Mouse (Mus musculus): ENCODE measurements around the gene Wnt5b. TPM values are rescaled to one million over a fixed set of nuclear protein-coding genes. Genes with fewer than 3 reads are reported as not detected.
"Not testable (repeated sequence)": the region's sequence is repeated elsewhere in the genome, so short reads cannot be mapped to it uniquely, and the experiment has no call there.

Wnt5b gene
- total RNA-seq, 2 experiments from 2014 or later: 0.93 TPM; not detected in 1

DNA sequence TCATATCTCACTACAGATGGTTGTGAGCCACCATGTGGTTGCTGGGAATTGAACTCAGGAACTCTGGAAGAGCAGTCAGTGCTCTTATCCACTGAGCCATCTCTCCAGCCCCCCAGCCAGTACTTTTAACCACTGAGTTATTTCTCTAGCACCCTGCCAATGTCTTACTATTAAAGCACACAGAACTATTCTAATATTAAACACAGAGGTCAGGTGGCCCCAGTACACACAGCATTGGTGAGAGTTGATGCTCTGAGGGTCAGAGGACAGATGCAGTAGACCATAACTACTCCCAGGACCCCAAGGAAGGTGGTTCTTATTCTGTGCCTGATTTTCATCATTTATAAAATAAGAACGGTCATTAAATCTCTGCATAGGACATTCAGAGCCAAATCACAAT lies 78.0 kb downstream of the Wnt5b start:
- no peak for ATAC-seq (replicated peaks; ENCODE audit: poor library complexity, severe bottlenecking)

DNA sequence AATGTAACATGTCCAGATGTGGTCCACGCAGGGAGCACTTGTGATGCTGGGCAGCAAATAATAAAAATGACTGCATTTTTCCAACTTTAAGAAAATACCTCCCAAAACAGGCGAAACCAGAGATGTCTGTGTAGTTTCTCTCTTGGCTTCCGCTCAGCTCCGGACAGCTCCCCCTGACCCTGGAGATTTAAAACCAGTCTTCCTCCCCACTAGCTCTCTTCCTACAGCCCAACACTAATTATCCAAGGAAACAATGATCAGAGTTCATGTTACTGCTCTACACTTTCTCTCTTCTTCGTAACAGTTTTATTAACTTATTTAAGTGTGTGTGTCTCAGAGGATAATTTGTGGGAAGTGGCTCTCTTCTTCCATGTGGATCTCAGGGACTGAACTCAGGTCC lies 83.8 kb downstream of the Wnt5b start:
- ATAC-seq (replicated peaks; ENCODE audit: poor library complexity, severe bottlenecking): no peak

DNA sequence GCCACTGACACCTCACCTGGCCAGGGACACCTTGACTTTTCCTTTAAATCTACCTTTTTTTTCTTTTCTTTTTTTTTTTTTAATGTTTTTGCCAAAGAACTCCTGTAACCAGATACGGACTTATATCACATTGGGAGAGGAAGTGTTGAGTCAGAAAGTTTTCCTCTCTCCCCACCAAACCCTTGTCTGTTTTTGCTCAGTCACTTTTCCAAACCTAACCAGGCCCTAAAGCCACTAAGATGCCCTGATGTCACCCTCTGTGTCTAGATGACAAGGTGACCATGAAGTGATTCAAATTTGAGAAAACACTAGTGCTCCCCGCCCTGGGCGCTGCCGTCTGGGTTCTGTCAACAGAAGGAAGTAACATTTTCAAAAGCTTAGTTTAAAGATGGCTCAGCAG lies 85.1 kb downstream of the Wnt5b start:
- ATAC-seq (replicated peaks; ENCODE audit: poor library complexity, severe bottlenecking): peak; percentile 14; the same call in 1 of the 2 replicates

DNA sequence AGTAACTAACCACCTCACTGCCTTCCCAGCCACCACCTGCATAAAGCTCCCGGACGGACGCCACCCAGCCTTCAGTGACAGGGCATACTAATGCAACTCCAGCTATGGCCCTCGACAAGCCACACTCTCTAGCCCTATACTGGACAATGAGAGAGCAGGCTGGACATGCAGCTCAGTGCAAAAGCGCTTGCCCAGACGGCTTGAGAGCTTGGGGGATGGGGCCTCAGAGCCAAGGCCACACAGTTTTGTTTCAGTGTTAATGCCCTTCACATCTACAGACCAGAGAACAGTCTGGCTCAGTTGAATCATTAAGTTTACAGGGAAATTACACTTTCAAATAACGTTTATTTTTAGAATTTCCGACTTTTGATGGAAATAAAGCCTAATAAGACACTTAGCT lies 86.0 kb downstream of the Wnt5b start:
- no peak for ATAC-seq (replicated peaks; ENCODE audit: poor library complexity, severe bottlenecking)

DNA sequence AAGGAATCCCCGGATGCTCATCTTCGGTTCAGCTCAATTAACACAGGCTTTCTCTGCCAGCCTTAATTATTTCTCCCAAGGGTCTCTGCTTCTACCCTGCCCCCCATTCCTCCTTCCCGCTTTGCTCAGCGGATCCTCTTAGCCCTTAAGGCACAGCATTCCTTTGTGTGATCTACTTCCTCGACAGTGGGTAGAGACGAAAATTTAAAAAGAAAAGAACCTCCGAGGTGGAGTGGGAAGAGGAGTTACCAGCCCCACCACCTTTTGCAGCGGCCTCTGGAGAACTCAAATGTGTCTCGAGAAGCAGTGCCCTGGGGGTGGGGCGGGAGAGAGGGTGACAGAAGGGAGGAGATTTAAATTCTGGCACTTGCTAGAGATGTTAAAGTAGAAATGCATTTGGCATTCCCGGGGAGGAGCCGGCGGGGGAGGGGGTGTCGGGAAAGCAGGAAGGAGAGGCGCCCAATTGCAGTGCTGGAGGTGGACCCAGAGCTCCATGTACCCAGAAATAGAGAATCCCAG lies 92.1 kb downstream of the Wnt5b start:
- ATAC-seq (replicated peaks; ENCODE audit: poor library complexity, severe bottlenecking): no peak

DNA sequence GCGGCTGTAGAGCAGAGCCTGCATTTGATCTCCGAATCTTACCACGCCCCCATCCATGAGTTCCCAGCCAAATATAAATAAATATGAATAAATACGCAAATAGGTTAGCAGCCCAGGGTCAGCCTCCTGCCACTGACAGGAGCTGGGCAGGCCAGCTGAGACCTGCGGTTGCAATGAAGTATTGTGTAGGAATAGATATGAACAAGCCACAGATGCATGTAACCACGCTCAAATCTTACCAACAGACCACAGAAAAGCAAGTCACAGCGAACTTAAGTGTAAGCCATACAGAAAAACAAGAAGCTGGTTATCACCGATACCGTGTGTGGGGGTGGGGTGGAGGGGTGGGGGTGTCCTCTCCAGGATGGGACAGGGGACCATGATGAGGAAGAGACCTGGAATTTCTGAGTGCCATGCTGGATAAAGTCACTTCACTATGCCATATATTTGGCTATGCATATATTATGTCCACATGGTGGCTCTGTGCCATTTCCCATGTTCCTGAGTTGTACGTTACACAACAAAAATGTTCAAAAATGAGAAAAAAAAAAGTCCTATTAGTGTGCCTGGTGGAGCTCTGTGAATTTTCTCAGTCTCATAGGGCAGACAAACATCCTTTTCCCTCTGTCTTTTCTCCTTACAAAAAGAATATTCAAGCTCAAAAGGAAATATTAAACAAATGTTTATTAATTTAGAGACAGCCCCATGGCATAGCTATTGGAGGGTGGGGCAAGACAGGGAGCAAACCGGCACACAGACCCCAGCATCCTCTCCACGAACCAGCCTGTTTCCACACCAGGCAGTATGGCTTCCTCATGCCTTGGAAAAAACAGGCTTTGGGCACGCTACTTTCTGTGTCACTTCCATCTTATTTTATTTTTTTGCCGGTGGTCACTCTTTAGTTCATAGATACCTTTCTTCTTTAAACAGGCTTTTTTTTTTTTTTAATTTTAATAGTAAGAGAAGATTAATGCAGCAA lies 92.9 kb downstream of the Wnt5b start:
- ATAC-seq (replicated peaks; ENCODE audit: poor library complexity, severe bottlenecking): peak; percentile 65

DNA sequence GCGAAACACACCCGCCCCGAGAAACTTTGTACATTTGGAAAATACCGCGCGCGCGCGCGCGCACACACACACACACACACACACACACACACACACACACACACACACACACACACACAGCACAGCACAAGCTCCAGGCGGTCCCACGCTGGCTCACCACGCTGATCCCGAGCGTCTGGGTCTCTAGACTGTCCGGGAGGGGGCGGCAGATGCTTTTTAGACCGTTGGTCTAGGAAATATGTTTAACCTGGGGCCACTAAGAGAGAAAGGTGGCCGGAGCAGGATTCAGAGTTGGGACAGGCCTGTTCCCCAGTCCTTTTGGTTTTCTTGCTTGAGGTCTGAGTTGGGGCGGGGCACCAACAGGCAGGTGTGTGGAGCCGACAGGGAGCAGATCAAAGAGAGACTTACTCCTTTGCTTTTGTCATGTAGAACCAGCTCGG lies 95.1 kb downstream of the Wnt5b start:
- peak; percentile 25 for ATAC-seq (replicated peaks; ENCODE audit: poor library complexity, severe bottlenecking)

DNA sequence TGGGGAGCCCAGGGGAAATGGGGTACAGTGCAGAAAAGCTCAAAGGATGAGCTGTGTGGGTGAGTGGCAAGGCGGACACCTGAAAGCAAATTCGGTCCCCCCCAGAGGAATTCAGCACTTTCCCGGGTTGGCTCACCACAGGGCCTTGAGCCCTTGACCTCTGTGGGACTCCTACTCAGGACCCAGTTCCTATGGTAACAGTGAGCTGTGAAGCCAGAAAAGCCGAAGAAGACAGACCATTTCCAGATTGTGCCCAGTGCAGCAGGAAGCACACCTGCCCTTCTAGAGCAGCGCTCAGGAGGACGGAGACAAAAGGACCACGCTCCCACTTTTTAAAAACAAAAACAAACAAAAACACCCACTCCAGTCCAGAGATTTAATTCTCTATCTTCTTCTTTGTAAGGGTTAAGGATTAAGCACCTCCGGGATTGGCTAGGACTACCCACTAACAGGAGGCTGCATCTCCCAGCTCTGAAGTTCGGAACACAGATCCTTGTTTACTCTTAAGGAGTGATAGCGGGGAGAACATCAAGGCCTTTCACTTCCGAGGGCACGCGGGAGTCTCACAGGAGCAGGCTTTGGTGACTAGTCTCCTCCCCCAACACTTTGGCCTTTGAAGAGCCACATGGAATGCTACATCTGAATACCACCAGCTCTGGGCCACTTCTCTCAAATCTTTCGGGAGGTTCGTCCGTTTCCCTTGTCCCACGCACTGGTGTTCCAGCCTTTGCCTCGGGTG lies 95.7 kb downstream of the Wnt5b start:
- ATAC-seq (replicated peaks; ENCODE audit: poor library complexity, severe bottlenecking): no peak

DNA sequence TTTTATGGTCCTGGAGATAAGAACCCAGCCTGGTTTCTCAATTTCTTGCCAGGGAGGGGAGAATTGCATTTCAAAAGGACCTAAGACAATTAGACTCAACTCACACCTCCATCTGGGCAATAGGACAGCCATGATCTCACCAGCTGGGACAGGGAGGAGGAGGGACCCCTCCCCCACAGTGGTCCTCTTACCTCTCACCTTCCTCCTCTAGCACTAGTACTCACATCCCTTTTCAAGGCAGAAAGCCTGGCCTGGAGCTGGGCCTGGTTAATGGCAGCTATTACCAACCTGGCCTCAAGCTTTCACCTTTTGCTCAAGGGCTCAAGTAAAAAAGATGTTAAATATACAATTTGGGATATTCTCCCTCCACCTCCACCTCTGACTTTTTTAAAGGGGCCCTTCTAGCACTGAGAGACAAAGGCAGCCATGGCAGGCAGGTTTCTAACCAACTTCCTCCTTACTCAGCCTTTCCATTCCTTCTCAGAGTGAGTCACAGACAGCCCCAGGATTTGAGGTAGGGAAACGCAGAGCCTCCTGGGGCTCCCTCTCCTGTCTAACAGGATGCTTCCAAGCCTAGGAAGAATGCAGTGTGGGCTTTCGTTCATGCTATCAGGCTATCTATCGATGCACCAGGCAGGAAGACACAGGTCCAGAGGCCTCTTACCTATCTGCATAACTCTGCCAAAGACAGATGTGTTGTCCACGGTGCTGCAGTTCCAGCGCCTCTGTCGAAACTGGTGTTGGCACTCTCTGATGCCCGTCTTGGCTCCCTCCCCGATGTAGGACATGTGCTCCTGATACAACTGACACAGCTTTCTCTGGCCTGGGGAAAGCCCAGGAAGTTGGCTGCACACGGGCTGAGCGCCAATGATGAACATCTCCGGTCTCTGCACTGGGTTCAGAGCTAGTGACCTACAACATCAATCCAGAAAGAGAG lies 98.2 kb downstream of the Wnt5b start:
- peak; percentile 29 for ATAC-seq (replicated peaks; ENCODE audit: poor library complexity, severe bottlenecking)

DNA sequence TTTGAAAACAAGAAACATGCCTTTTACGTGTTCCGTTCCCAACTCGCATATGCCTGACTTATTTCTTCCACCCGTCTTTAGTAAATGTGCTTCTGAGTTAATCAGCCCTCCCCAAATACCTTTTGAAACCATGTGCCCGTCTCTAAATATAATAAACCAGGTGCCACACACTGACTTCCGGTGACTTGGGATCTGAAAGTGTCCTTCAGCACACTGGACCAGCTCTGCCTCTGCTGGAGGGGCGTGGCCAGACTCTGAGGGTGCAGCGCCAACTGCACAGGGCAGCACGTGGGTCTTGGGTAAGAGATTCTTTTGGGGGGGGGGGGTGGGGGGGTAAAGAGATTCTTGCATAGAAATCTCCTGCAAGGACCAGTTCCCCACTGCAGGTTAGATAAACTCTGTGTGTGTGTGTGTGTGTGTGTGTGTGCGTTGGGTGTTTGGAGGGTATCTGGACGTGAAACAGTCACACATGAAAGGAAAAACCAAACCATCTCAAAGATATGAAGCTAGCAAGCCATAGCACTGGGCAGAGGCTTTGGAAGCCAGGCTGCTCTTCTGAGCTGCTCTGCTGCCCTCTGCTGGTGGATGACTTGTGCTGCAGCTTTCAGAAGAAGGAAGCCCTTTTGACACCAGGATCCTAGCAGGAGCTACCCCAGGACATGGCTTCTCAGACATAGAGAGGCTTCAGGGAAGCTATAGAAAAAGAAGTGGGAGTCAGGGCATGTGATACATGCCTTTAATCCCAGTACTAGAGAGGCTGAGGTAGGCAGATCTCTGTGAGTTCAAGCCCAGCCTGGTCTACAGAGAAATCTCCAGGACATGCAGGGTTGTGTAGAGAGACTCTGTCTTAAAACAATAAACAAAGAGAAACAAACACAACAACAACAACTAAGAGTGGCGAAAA lies 100.2 kb downstream of the Wnt5b start:
- peak; percentile 78 for ATAC-seq (replicated peaks; ENCODE audit: poor library complexity, severe bottlenecking)

DNA sequence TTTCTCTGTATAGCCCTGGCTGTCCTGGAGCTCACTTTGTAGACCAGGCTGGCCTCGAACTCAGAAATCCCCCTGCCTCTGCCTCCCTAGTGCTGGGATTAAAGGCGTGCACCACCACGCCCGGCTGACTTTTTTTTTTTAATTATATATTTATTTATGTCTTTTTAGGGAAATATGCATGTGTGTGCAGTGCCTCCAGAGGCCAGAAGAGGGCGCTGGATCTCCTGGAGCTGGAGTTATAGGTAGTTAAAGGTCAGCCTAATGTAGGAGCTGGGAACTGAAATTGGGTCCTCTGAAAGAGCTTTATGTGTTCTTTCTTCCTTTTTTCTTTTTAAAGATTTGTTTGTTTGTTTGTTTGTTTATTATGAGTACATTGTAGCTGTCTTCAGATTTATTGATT lies 101.4 kb downstream of the Wnt5b start:
- not testable (repeated sequence) for ATAC-seq (replicated peaks; ENCODE audit: poor library complexity, severe bottlenecking)

DNA sequence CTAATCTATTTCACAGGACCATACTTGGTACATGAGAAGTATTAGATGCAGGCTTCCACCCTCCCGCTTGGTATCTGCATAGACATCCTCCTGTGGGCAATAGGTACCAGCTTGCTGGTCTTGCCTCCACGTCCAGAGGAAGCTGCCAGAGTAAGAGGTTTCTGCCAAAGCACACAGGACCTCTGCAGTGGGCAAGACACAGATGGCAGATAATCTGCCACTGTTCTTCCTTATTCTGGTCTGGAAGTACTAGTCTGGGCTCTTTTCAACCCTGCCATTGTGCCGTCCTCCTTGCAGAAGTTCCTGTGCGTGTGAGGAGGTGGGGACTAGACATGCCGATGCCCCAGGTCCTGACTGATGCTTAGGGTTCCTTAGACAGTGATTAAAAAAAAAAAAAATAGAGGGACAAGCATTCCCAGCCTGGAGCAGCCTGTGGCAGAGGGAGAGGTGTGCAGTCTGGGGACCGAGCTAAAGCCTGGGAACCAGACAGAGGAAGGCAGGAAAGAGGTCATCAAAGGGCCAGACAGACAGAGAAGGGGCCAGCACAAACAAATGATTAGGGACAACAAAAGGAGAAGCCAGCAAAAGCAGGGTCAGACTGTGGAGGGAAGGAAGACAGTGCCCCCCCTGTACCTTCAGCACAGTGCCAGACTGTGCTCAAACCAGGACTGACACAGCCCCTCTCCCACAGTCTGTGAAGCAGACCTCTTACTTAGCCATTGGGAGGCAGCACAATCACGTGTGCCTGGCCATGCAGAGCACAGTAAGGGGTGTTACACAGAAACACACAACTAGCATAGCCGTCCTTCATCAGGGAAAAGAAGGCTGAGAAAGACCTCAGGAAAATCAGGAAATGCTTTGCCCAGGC lies 106.0 kb downstream of the Wnt5b start:
- ATAC-seq (replicated peaks; ENCODE audit: poor library complexity, severe bottlenecking): peak; percentile 46

DNA sequence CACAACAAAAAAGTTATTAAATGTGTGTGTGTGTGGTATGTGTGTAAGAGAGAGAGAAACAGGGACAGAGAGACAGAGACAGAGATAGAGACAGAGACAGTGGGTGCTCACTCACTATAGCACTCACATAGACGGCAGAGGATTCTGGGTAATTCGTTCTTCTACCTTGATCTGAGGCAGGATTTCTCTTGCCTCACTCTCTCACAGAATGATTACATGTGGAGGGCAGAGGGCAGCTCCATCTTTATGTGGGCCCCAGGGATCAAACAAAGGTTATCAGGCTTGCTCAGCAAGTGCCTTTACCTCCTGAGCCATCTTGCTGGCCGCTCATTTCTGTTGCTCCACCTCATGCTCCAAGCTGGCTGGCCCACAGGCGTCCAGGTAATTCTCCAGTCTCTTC lies 109.8 kb downstream of the Wnt5b start:
- ATAC-seq (replicated peaks; ENCODE audit: poor library complexity, severe bottlenecking): no peak

DNA sequence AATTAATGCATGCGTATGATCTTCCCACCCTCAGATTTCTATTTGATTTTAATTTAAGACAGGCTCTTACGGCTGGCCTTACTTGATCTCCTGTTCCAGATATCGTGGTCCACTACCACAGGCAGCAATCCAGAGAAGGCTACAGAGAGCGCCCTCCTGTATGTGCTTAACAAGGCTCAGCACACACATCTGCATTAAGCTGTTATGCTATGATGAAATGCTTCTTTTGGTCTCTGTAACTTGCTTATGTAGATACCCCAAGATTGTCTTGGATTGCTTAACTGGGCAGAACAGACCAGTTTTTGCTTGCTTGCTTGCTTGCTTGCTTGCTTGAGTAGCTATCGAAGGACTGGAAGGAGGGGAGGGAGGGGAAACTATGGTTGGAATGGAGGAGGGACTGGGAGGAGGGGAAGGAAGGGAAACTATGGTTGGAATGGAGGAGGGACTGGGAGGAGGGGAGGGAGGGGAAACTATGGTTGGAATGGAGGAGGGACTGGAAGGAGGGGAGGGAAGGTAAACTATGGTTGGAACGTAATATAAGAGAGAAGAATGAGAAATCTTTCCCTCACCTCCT lies 112.3 kb downstream of the Wnt5b start:
- 0 out of 2 replicates have a peak, but pooled peaks have one; percentile 21 for ATAC-seq (replicated peaks; ENCODE audit: poor library complexity, severe bottlenecking)

DNA sequence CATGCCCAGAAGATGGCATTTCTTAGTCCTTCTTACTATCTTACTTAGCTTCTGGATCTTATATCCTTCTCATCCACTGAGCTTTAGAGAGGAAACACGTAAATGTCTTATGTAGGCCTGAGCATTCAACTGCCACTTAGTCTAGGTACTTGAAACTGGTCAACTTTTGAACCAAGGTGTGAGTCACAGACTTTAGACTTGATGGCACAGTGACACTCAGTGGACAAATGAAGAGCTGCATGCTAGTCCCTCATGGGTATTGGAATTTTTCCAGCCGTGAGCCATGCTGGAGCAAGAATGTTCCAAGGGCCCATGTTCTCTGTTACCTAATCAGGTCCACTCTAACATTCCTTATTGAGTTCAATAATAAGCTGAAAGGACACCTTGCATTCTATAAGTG lies 113.6 kb downstream of the Wnt5b start:
- peak; percentile 79 for ATAC-seq (replicated peaks; ENCODE audit: poor library complexity, severe bottlenecking)

DNA sequence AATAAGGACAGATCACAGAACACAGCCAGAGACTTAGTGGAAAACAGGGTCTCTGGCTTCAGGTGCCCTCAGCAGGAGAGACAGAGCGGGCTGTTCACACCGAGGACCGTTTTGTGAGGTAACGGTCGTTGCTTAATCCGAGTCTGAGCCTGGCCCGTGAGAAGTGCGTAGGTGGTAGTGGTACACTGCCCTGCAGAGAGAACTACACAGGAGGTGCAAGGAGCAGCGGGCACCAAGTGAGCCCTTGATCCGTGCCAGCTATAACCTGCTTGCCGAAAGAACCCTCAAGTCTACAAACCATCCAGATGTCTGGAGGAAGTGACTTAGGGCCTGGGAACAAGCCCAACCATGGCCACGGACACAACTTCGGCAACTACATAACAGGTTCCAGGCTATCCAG lies 114.8 kb downstream of the Wnt5b start:
- no peak for ATAC-seq (replicated peaks; ENCODE audit: poor library complexity, severe bottlenecking)

DNA sequence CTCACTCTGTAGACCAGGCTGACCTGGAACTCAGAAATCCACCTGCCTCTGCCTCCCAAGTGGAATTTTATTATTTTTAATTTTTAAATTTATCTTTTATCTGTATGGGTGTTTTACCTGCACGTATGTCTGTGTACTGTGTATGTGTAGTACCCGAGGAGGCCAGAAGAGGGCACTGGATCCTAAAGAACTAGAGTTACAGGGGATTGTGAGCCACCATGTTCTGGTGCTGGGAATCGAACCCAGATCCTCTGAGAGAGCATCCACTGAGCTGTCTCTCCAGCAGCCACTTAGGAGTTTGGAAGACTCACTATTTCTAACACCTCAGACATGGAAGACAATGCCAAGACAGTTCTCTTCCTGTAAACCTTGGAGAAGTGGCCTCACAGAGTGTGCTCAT lies 115.5 kb downstream of the Wnt5b start:
- 0 out of 2 replicates have a peak, but pooled peaks have one; percentile 40 for ATAC-seq (replicated peaks; ENCODE audit: poor library complexity, severe bottlenecking)

DNA sequence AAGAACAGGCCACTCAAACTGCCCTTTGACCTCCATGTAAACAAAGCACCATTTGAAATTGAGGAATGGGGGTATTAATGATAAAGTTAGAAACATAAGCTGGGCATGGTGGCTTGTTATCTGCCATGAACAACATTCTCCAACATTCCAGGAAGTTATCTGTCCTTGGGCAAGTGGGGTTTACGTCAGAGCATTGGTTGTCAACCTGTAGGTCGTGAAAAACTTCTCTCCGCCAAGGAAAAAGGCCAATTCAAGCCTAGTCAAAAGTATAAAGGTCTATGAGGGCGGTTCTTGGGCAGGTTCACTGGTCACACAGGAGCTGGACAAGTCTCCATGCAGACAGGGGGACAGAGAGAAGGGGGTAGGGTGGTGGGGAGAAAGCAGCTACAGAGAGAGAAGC lies 123.1 kb downstream of the Wnt5b start:
- ATAC-seq (replicated peaks; ENCODE audit: poor library complexity, severe bottlenecking): no peak
